Mouse (Mus musculus) embryo, embryonic 10 days (tissue): ENCODE results near the gene Sbk3.
A peak's percentile ranks its signal among the peaks of the same experiment; 100 is the strongest.

Source experiments
- DNase-seq: peaks from one replicate; pipeline ENCODE4 v3.0.0-alpha.2; 2015; ENCODE audit warnings: low spot score

Gene Sbk3

GRCm38 (mm10) chr7:4993347-4993998 is 22.5 kb upstream of the Sbk3 start:
- DNase-seq, result no peak

GRCm38 (mm10) chr7:4988250-4988649 is 17.3 kb upstream of the Sbk3 start:
- no peak for DNase-seq

- no peak for DNase-seq
These were observed 5.9 kb upstream of the Sbk3 start for GRCm38 (mm10) chr7:4976832-4977231.

- no peak for DNase-seq
These were observed 4.5 kb upstream of the Sbk3 start for GRCm38 (mm10) chr7:4975455-4975854.

- DNase-seq, result no peak
These were observed 1.5 kb upstream of the Sbk3 start for GRCm38 (mm10) chr7:4972321-4973047.

- no peak for DNase-seq
These were observed 742 bp upstream of the Sbk3 start for GRCm38 (mm10) chr7:4971710-4972109.

- DNase-seq, result no peak
These were observed 6.0 kb downstream of the Sbk3 start for GRCm38 (mm10) chr7:4964988-4965387.

GRCm38 (mm10) chr7:4964272-4964671 is 6.7 kb downstream of the Sbk3 start, which contains the start of gene Sbk2:
Sbk2 (minus strand) TSS chr7:4964406.
- DNase-seq, result peak; percentile 61

- DNase-seq, result no peak
These were observed 7.4 kb downstream of the Sbk3 start for GRCm38 (mm10) chr7:4963527-4963926.

- DNase-seq, result no peak
These were observed 13.6 kb downstream of the Sbk3 start for GRCm38 (mm10) chr7:4957361-4957760.

GRCm38 (mm10) chr7:4953815-4954445 is 17.0 kb downstream of the Sbk3 start:
- DNase-seq, result no peak

GRCm38 (mm10) chr7:4950561-4951342 is 20.2 kb downstream of the Sbk3 start:
- DNase-seq, result no peak

- DNase-seq, result no peak
These were observed 22.6 kb downstream of the Sbk3 start for GRCm38 (mm10) chr7:4948386-4948785.

- DNase-seq, result no peak
These were observed 23.1 kb downstream of the Sbk3 start for GRCm38 (mm10) chr7:4947855-4948254.

GRCm38 (mm10) chr7:4943223-4943815 is 27.6 kb downstream of the Sbk3 start:
- DNase-seq, result peak; percentile 95

GRCm38 (mm10) chr7:4942673-4943072 is 28.3 kb downstream of the Sbk3 start:
- DNase-seq, result no peak

GRCm38 (mm10) chr7:4940068-4940479 is 30.9 kb downstream of the Sbk3 start:
- DNase-seq, result peak; percentile 87

GRCm38 (mm10) chr7:4938456-4938855 is 32.5 kb downstream of the Sbk3 start:
- DNase-seq, result peak; percentile 80

- no peak for DNase-seq
These were observed 33.6 kb downstream of the Sbk3 start for GRCm38 (mm10) chr7:4937392-4937791.

GRCm38 (mm10) chr7:4936832-4937231 is 34.1 kb downstream of the Sbk3 start:
- no peak for DNase-seq

- no peak for DNase-seq
These were observed 36.6 kb downstream of the Sbk3 start for GRCm38 (mm10) chr7:4934160-4934914.
